Mouse (Mus musculus) embryonic fibroblast, embryonic 13.5 days (primary cell): ENCODE data around the gene Olfr92.

Experiments used
- CTCF ChIP-seq: IDR thresholded peaks from 2 replicates; pipeline ENCODE4 v1.5.1; 2011; ENCODE audit warnings: mild to moderate bottlenecking, control low read depth, low read length, moderate library complexity, borderline replicate concordance; ENCODE audit not compliant: insufficient read depth
- POLR2A ChIP-seq: IDR thresholded peaks from 2 replicates; pipeline ENCODE4 v1.6.1; 2011; ENCODE audit warnings: low read depth, mild to moderate bottlenecking, control low read depth, low read length, moderate library complexity

- no peak for TF ChIP-seq CTCF
- TF ChIP-seq POLR2A = no peak
Observed at GRCm38 (mm10) chr17:37093289-37093688, 26.6 kb downstream of the Olfr92 start.
